Mouse (Mus musculus) thymus, adult 18-20 months (tissue): Measurements from ENCODE around the gene Rdh13.
A peak's percentile ranks its signal among the peaks of the same experiment; 100 is the strongest.

Experiments used
- DNase-seq, 2 experiments: peaks; one replicate each; pipeline ENCODE4 v3.0.0; 2022; ENCODE audit warnings: mixed read lengths in 2 of 2

Rdh13 gene

GRCm38 (mm10) chr7:4445216-4445791 lies at the start of gene Rdh13:
Gene Rdh13 (minus strand): TSS chr7:4445649.
- DNase-seq: peak; percentile 64 to 77

DNA sequence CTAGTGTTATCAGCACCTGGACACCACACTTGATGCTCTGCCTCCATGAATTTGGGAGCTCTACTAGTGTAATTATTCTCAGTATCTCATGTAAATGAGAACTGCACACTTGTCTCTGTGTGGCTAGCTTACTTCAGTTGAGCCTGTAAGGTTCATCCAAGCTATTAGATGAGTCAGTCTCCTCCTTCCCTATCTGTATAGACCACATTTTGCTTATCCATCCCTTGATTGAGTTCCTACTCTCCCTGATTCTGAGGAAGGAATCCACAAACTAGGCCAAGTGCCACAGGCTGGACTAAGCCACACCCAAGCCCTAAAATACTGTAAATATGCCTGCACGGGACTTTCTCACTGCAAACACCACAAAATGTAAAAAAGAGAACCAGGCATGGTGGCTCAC lies 48.5 kb upstream of the Rdh13 start:
- no peak for DNase-seq

GRCm38 (mm10) chr7:4492284-4493224 lies 47.1 kb upstream of the Rdh13 start:
- DNase-seq: no peak

DNA sequence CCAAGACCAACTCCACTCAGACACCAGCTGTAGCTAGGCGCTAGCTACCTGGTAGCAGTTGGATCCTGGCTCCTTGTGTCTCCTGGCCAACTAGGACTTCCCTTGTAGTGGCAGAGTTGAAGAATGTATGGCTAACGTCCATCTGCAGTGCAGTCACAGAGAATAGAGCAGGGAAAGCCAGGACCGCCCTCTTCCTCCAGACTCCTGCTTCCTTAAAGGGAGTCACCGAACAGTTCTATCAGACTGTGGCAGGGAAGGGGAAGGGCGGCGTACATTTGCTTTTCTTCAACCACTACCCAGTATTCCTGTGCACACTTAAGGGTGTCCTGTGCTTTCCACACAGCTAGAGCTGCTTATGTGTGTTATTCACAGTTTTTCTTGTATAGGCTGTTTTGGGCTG lies 45.9 kb upstream of the Rdh13 start:
- DNase-seq: no peak

DNA sequence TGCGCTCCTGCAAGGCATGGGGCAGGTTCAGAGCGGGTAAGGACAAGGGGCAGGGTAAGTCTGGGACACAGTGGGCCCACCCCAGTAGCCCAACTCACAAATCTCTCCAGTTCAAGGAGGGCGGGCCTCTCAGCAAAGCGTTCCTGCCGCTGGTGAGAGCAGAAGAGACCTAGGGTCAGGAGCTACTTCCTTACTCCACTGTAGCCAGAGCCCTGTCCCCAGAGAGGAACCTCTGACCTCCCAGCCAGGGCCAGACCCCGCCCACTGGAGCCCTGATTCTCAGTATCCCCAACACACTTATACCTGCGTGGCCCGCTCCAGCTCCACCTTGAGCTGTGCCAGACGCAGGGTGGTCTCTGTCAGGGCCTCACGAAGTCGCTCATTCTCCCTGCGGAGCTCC lies 36.8 kb upstream of the Rdh13 start:
- DNase-seq: no peak

- no peak for DNase-seq
These were observed 34.2 kb upstream of the Rdh13 start for GRCm38 (mm10) chr7:4479674-4480073.

DNA sequence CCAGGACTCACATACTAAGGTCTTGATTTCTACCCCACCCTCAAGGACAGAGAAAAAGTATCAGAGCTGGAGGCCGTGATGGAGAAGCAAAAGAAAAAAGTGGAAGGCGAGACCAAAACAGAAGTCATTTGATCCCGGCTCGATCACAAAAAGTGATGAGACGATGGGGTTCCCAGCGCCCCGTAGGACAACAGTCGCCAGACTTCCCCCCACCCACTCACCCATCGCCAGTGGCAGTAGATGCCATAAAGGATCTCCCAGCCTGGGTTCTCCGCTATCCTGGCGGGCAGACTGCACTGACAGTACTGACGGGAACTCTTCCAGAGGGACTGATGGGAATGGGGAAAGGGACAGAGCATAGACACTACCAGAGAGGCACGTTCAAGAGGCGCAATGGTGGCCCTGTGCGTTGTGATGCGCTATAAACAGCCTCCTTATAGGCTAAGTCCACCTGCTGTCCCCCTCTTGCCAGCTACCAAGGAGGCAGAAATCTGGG lies 33.4 kb upstream of the Rdh13 start:
- DNase-seq: no peak

- DNase-seq: no peak
These were observed 32.8 kb upstream of the Rdh13 start for GRCm38 (mm10) chr7:4478021-4478795.

- DNase-seq: no peak
These were observed 28.5 kb upstream of the Rdh13 start for GRCm38 (mm10) chr7:4473940-4474339.

- no peak for DNase-seq
These were observed 25.7 kb upstream of the Rdh13 start for GRCm38 (mm10) chr7:4471179-4471555.

DNA sequence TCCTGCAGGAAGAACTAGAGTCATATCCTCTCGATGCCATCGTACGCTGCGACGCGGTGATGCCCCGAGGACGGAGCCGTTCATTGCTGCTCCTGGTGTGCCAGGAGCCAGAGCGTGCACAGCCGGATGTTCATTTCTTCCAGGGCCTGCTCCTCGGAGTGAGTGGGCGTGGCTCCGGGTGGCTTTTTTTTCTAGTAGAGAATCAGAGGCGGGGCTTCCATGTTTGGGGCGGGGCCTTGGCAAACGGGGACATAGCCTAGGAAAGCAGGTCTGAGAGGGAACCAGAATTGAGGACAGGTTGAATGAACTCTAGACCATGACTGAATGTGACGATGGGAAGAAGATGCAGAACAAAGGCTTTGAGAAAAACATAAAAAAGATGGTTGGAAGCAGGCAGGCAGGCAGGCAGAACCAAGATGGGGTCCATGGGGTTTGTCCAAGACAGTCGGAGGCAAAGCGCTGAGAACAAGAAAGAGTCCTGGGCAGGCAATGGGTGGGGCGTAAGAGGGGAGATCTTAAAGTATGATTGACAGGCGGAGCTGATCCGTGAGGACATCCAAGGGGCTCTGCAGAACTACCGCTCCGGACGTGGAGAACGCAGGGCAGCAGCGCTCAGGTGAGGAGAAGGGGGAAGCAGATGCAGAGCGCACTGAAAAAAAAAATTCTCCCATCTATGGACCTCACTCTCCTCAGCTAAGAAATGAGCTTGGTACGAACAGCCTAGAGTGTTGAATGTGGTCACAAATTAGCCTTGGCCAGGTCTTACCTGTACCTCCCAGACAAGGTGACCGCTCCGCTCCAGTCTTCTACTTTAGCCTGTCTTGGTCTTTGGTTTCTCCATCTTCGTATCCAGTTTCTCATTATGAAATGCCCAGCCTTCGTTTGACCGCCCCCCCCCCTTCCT lies 25.1 kb upstream of the Rdh13 start:
- DNase-seq: no peak

DNA sequence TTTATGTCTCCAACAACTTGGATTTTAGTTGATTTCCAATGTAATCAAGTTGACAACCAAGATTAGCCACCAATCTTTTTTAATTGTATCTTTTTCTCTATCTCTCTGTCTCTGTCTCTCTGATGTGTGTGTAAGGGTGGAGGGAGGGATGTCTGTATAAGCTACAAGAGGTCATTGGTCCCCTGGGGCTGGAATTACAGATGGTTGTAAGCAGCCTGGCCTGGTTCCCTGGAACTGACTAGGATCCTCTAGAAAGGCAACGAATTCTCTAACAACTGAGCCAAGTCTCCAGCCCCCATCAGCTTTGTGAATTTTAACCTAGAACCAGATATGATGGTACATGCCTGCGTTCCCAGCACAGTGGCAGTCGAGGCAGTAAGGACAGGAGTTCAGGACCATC lies 22.4 kb upstream of the Rdh13 start:
- no peak for DNase-seq

DNA sequence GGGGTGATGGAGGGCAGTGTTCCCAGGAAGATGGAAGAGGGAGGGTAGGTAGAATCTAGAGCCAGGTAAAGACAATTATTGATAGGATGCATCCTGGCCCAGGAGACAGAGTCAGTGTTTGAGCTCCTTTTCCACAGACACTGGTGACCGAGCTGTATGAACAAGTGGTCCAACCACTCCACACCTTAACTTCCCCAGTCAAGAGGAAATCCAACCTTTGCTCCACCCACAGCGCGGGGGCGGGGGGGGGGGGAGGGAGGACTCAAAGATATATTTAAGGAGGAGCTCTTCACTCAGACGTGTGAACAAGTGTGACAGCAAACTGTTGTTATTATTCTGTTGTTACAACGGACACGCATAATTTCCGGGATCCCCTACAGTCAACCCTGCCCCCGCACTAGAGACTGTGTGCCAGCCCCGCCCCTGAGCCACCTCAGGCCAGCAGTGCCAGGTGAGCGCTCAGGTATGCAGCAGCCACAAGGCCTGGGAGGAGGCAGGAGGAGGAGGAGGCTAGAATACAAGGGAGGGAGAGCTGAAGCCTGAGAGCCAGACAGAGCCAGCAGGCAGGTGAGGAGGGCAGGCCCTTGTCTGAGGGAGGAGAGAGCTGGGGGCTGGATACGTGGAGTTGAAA lies 18.9 kb upstream of the Rdh13 start:
- no peak for DNase-seq

DNA sequence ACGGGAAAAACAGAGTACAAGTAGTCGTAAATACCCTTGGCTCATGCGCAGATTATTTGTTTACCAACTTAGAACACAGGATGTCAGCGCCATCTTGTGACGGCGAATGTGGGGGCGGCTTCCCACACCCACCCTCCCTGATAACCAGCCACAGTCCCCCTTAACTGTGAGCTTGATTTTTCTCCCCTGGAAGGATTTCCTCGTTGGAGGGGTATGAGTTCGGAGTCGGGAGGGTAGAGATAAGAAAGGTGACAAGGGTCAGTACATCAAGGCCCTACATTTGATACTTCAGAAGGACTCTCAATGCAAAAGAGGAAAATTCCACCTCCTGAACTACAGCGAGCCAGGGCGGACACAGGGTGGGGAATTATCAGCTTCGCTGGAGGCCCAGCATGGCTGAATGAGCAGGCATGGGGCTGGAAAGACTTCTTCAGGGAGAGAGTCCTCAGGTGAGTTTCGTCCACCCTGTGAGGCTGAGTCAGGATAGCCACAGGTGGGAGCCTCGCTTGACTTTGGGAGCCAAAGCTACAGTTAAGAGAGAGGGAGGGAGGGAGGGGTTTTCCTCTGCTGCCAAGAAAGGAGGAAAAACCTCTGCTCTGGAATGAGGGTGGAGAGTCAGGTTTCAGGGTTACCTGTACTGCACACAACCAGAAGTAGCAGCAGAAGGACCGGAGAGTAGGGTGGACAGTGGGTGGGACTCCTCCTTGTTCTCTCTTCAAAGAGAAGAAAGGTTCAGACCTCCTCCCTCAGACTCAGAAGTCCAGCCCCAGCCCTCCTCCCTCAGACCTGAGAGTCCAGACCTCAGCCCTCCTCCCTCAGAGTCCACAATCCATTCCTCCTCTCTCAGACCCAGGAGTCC lies 15.4 kb upstream of the Rdh13 start, which contains the start of gene Eps8l1:
Gene Eps8l1 (plus strand): TSS at position 99 of the 859 bp plus-strand sequence.
- no peak for DNase-seq

- no peak for DNase-seq
These were observed 7.2 kb upstream of the Rdh13 start for GRCm38 (mm10) chr7:4452644-4453043.

DNA sequence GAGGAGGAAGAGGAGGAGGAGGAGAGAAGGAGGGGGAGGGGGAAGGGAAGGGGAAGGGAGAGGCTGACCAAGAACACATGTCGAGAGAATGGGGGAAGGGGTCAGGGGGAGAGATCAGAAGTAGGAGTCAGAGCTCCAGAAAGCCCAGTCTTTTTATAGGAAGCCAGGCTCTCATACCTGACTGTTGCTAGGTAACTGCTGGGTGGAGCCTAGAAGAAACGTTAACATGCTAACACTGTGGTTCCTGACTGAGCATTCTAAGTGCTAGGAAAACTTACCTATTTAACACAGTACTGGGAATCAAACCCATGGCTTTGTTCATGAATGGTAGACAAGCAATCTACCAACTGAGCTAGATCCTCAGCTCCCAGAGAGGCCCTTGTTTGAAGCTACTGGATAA lies 3.8 kb upstream of the Rdh13 start:
- no peak for DNase-seq

GRCm38 (mm10) chr7:4448439-4448838 lies 3.0 kb upstream of the Rdh13 start:
- DNase-seq: no peak

DNA sequence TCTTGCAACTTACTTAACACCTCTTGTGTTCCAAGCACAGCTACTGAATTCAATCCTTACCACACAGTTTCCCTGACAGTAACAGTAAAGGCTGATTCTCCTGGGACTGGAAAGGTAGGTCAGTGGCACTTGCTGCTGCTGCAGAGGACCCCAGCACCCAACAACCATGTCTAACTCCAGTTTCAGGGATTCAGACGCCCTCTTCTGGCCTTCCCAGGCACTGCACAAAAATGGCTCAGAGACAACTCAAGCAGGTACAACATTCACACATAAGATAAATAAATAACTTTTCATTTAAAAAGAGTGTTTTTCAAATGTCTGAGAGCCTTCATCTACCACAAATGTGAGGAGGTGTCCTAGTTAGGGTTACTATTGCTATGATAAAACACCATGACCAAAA lies 1.7 kb upstream of the Rdh13 start:
- DNase-seq: no peak

DNA sequence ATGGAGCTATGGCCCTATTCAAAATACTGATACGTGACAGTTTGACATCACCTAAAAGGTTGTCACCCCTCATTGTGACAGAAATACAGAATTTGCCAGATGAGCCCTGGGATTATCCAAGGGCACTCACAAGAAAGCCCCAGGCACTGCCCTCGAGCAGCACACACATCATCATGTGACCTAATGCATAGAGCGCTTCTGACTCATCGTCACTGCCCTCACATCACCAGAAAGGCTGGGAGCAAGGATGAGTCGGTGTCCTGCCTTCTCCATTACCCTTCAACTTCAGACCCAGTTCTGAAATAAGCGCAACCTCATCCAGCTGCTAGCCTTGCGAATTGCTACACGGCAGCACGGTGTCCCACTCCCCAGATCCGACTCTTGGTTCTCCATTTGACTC lies 4.9 kb downstream of the Rdh13 start:
- no peak for DNase-seq

GRCm38 (mm10) chr7:4437721-4438120 lies 7.7 kb downstream of the Rdh13 start:
- no peak for DNase-seq

DNA sequence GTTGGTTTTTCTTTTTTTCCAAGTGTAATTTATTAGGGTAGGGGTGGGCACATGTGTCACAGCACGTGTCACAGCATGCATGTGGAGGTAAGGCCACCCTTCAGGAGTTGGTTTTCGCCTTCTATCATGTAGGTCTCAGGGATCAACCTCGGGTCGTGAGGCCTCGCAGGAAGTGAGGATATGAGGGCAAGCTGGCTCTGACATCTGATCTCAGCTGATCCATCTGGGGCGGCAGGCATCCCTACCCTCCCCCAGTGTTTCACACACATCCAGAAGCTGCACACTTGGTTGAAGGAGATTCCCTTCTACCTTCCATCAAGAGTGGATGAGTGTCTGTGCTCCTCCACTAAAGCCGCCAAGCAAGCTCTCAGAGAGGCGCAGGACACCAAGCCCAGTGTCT lies 13.4 kb downstream of the Rdh13 start:
- DNase-seq: no peak
